Mouse (Mus musculus) ES-Bruce4 (cell line): ENCODE measurements at regions not wholly inside any gene's neighbourhood (a gene's known extent, or its start where the extent isn't known, plus 50 kb on each side); places are given as distances from the start of the nearest gene placed in this dataset.

Experiments
- H3K27ac ChIP-seq: 2 replicates; pipeline ENCODE4 v1.5.1; 2012; ENCODE audit warnings: low read length, inconsistent platforms; ENCODE audit not compliant: insufficient read depth
- H3K27me3 ChIP-seq: 2 replicates; pipeline ENCODE4 v1.6.1; 2012; ENCODE audit warnings: mild to moderate bottlenecking, low read length, inconsistent platforms; ENCODE audit not compliant: control insufficient read depth, poor library complexity, insufficient read depth, severe bottlenecking
- H3K36me3 ChIP-seq: 2 replicates; pipeline ENCODE4 v1.6.1; 2012; ENCODE audit warnings: inconsistent platforms, mild to moderate bottlenecking, low read length, moderate library complexity; ENCODE audit not compliant: control insufficient read depth, poor library complexity, insufficient read depth, severe bottlenecking
- H3K4me1 ChIP-seq: one replicate; pipeline ENCODE4 v1.8.1; 2011; ENCODE audit warnings: low read length; ENCODE audit not compliant: control insufficient read depth, insufficient read depth
- H3K4me3 ChIP-seq: 2 replicates; pipeline ENCODE4 v1.5.1; 2011; ENCODE audit warnings: low read depth, mild to moderate bottlenecking, low read length
- H3K9ac ChIP-seq: 2 replicates; pipeline ENCODE4 v1.6.1; 2012; ENCODE audit warnings: low read depth, mild to moderate bottlenecking, inconsistent platforms; ENCODE audit not compliant: poor library complexity, severe bottlenecking
- H3K9me3 ChIP-seq: replicated peaks from 2 replicates; pipeline ENCODE4 v1.6.1; 2012; ENCODE audit warnings: mild to moderate bottlenecking, low read length, inconsistent platforms; ENCODE audit not compliant: control insufficient read depth, poor library complexity, insufficient read depth, severe bottlenecking
- CTCF ChIP-seq: IDR thresholded peaks from one replicate; pipeline ENCODE4 v1.8.1; 2011; ENCODE audit warnings: low read depth, low read length
- EP300 ChIP-seq: IDR thresholded peaks from 2 replicates; pipeline ENCODE4 v1.6.1; 2011; ENCODE audit warnings: low read depth, low read length; ENCODE audit not compliant: insufficient read depth
- POLR2A ChIP-seq: IDR thresholded peaks from one replicate; pipeline ENCODE4 v1.8.1; 2011; ENCODE audit warnings: low read length; ENCODE audit not compliant: insufficient read depth

DNA sequence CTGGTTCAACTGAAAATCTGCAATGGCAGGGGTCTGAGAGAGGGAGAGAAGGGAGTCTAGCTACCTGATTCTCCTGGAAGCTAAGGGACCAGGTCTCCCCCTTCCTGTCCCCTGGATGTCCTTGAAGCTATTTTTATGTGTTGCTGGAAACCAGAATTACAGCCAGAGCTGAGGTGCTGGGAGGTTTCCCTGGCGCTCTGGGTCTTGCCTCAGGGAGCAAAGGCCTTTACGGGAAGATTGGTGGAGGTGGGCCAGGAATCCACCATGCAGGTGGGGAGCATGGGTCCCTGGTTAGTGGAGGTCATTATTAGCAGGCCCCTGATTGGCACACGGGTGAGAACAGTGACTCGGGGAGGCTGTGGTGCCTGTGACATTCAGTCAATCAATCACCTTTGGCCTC, 53.3 kb upstream of the Cstad start:
- no peak for TF ChIP-seq POLR2A
- no peak for TF ChIP-seq EP300
- TF ChIP-seq CTCF: no peak
- Histone ChIP-seq H3K9ac (no peak overlapping the region), H3K4me1 (peaks cover 4% of the 10 kb centered on the region), H3K36me3 (no peaks in the 10 kb centered on the region), H3K9me3 (no peaks in the 10 kb centered on the region), H3K4me3 (no peak overlapping the region), H3K27me3 (no peaks in the 10 kb centered on the region), H3K27ac (no peak overlapping the region)

DNA sequence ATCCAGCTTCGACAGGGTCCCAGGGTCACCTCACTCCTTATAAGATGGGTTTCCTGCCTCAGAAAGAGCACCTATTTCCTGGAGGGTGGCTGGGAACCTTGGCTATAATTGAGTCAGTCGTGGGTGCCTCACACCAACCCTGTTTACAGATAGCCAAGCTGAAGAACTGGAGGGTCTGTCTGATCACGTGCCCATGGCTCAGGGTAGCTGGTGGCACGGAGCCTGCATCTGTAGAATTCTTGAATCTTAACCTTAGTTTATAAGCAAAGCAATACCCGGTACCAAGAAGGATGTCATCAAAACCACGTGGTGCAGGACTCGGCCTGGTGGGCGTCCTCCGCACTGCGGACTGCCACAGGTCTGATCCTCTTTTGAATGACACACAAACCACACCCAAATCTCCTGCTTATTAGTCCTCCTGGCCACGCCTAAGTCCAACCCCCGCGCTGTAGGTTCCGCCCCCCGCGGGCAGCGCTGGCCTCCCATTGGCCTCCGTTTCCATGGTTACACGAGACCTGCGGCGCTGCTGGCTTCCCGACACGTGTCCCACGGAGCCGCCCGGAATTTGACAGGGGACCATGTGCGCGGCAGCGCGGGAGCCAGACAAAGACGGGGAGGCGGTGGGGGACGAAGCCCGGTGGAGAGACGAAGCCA, 49.9 kb upstream of the Cstad start:
- Histone ChIP-seq H3K4me3 (no peak overlapping the region), H3K9me3 (no peaks in the 10 kb centered on the region), H3K36me3 (no peaks in the 10 kb centered on the region), H3K9ac (no peak overlapping the region), H3K4me1 (peaks cover 8% of the 10 kb centered on the region), H3K27me3 (no peaks in the 10 kb centered on the region), H3K27ac (no peak overlapping the region)
- TF ChIP-seq EP300 (no peak), POLR2A (no peak), CTCF (no peak)
